Mouse (Mus musculus): ENCODE results near the gene Atp6v0e2. TPM values are rescaled to one million over a fixed set of nuclear protein-coding genes. Genes with fewer than 3 reads are reported as not detected.

The Atp6v0e2 gene
- polyA plus RNA-seq (2014; fragmentation: Illumina TruSeq; extraction: RNeasy Lipid Tissue Mini Kit (QIAGEN cat#74804); ENCODE audit: low read depth, low replicate concordance) = 19.8 TPM

DNA sequence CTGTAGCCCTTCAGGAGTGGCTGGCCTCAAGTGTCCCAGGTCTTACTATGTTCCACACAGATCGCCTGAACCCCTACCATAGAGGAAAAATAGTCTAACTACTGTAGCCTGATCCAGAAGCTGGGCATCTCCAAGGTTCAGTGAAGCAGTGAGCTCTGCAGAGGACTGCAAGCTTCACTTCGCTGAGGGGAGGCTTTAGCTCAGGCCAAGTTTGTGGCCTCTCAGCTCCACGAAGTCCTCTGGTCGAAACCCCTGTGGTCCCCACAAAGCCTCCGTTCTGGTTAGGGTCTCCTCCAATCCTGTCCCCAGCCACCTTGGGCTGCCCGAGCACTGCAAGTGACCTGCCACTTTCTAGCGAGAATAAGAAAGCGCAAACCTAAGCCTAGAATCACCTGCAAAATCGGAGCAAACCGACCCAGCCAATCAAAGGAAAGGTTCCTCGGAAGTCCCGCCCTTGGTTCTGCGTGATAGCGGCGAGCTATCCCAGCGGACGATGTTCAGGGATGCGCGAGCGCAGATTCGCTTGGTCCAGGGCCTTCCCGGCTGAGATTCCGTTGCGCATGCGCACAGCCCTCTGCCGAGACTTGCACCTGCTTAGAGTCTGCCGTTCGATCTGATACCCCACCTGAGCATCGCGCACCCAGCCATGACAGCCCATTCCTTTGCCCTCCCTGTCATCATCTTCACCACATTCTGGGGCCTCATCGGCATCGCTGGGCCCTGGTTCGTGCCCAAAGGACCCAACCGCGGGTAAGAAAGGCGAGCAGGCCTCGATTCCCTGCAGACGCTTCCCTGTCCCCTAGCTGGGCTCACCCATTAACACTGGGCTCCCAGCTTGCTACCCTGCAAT, at the start of gene Atp6v0e2:
Atp6v0e2 (plus strand) TSS at position 511 of the 850 bp plus-strand sequence.

DNA sequence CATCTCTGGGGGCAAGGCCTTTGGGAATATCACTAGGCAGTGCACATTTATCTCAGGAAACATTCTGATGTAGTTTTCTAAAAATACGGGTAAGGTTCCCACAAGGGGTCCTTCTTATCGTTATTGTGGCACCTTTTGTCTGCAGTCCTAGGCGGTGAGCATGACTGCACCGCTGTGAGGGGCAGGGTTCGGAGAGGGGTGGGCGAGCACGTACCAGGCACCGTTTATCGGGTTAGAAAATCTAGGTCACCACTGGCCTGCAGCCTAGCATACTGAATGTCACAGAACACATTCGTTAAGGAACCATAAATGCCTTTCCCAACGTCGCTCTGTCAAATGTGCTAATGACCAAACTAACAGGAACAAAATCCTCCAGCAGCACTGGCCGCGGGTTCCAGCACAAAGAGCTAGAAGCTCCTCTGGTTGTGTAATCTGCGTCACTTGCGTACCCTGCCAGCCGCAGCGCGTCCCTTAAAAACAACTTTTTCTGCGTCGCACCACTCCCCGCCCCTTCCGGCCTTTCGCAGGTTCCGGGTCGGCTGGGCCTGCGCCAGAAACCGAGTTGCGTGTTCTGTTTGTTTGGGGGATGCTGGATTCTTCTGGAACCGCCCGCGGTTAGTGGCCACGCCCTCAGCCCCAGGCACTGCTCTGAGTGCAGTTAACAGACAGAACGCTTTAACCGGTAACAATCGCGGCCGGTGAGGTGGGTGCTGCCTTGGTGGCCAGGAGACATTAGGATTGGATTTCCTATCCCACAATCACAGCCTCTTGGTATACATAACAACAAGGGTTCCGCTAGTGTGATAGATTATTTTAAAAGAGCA, 17.1 kb downstream of the Atp6v0e2 start, which contains the start of gene Lrrc61:
Lrrc61 (plus strand) TSS at position 517 of the 824 bp plus-strand sequence.

DNA sequence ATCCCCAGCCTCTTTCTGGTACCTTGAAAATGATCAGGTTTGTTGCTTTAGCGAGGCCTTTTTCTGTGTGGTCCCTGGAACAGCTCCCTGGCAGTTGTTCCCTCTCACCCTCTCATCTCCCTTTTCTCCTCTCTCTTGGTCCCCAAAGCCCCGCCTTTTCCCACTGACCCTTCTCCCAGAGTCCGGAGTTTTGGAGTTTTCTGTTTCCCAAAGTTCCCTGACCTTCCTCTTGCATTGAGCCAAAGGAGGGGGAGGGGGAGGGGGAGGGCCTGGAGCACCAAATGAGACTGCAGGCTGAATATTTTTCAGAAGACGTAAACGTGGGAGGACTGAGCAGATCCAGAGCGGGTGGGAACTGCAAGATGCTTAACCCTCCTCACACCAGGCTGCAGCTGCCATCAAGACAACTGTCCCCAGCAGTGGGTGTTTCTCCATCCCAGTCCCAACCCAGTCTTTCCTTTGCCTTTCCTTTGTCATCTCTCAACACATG, 35.2 kb downstream of the Atp6v0e2 start, which contains the start of gene Rarres2:
Rarres2 (minus strand) TSS at position 218 of the 490 bp plus-strand sequence.

DNA sequence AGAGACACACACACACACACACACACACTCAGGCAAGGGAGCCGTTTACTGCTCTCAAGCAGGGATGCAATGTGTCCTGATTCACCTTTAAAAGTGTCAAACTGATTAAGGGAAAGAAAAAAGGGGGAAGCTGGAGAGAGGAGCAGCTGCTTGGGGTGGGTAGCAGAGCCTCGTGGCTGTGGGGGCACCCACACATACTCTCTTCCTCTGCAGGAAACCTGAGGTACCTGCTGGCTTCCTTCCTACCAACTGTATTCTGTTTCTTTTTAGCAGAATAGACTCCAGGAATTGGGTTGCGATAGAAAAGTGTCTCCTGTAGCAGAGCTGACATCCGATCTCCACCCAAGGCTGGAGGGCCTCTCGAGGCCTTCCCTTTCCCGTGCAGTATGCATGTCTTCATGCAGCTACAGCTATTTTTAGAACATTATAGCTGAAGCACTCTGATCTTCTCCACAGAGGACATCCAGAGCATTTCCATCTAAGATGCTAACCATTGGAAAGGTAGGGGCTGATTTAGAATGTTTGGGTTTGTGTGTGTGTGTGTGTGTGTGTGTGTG, 51.9 kb downstream of the Atp6v0e2 start, which contains the start of gene Gm45021:
Gm45021 (plus strand) TSS at position 417 of the 557 bp plus-strand sequence.

Other genes with a start within 250 kb of the Atp6v0e2 start
- 7.4 TPM for gene Krba1, start 142.0 kb upstream of the Atp6v0e2 start, polyA plus RNA-seq (2014; fragmentation: Illumina TruSeq; extraction: RNeasy Lipid Tissue Mini Kit (QIAGEN cat#74804); ENCODE audit: low read depth, low replicate concordance)
- gene Zfp467, start 91.8 kb upstream of the Atp6v0e2 start, polyA plus RNA-seq (2014; fragmentation: Illumina TruSeq; extraction: RNeasy Lipid Tissue Mini Kit (QIAGEN cat#74804); ENCODE audit: low read depth, low replicate concordance) = 31.4 TPM
- gene Sspo, start 89.4 kb upstream of the Atp6v0e2 start, polyA plus RNA-seq (2014; fragmentation: Illumina TruSeq; extraction: RNeasy Lipid Tissue Mini Kit (QIAGEN cat#74804); ENCODE audit: low read depth, low replicate concordance) = not detected
- gene Lrrc61, start 17.2 kb downstream of the Atp6v0e2 start, polyA plus RNA-seq (2014; fragmentation: Illumina TruSeq; extraction: RNeasy Lipid Tissue Mini Kit (QIAGEN cat#74804); ENCODE audit: low read depth, low replicate concordance) = 2.8 TPM
- gene Rarres2, start 35.2 kb downstream of the Atp6v0e2 start, polyA plus RNA-seq (2014; fragmentation: Illumina TruSeq; extraction: RNeasy Lipid Tissue Mini Kit (QIAGEN cat#74804); ENCODE audit: low read depth, low replicate concordance) = 12.2 TPM
- not detected for gene Gm45021, start 52.0 kb downstream of the Atp6v0e2 start, polyA plus RNA-seq (2014; fragmentation: Illumina TruSeq; extraction: RNeasy Lipid Tissue Mini Kit (QIAGEN cat#74804); ENCODE audit: low read depth, low replicate concordance)
- 6.3 TPM for gene Repin1, start 56.3 kb downstream of the Atp6v0e2 start, polyA plus RNA-seq (2014; fragmentation: Illumina TruSeq; extraction: RNeasy Lipid Tissue Mini Kit (QIAGEN cat#74804); ENCODE audit: low read depth, low replicate concordance)
- gene Gm44965, start 56.3 kb downstream of the Atp6v0e2 start, polyA plus RNA-seq (2014; fragmentation: Illumina TruSeq; extraction: RNeasy Lipid Tissue Mini Kit (QIAGEN cat#74804); ENCODE audit: low read depth, low replicate concordance) = not detected
- gene Zfp775, start 64.4 kb downstream of the Atp6v0e2 start, polyA plus RNA-seq (2014; fragmentation: Illumina TruSeq; extraction: RNeasy Lipid Tissue Mini Kit (QIAGEN cat#74804); ENCODE audit: low read depth, low replicate concordance) = 0.63 TPM
- 6.2 TPM for gene AI854703, start 89.1 kb downstream of the Atp6v0e2 start, polyA plus RNA-seq (2014; fragmentation: Illumina TruSeq; extraction: RNeasy Lipid Tissue Mini Kit (QIAGEN cat#74804); ENCODE audit: low read depth, low replicate concordance)
- 24.3 TPM for gene Gimap8, start 109.6 kb downstream of the Atp6v0e2 start, polyA plus RNA-seq (2014; fragmentation: Illumina TruSeq; extraction: RNeasy Lipid Tissue Mini Kit (QIAGEN cat#74804); ENCODE audit: low read depth, low replicate concordance)
- 22.6 TPM for gene Gimap9, start 138.5 kb downstream of the Atp6v0e2 start, polyA plus RNA-seq (2014; fragmentation: Illumina TruSeq; extraction: RNeasy Lipid Tissue Mini Kit (QIAGEN cat#74804); ENCODE audit: low read depth, low replicate concordance)
- 56.2 TPM for gene Gimap4, start 146.9 kb downstream of the Atp6v0e2 start, polyA plus RNA-seq (2014; fragmentation: Illumina TruSeq; extraction: RNeasy Lipid Tissue Mini Kit (QIAGEN cat#74804); ENCODE audit: low read depth, low replicate concordance)
- gene Gimap6, start 170.6 kb downstream of the Atp6v0e2 start, polyA plus RNA-seq (2014; fragmentation: Illumina TruSeq; extraction: RNeasy Lipid Tissue Mini Kit (QIAGEN cat#74804); ENCODE audit: low read depth, low replicate concordance) = 32.7 TPM
- gene Gm28053, start 181.0 kb downstream of the Atp6v0e2 start, polyA plus RNA-seq (2014; fragmentation: Illumina TruSeq; extraction: RNeasy Lipid Tissue Mini Kit (QIAGEN cat#74804); ENCODE audit: low read depth, low replicate concordance) = 2.7 TPM
- gene Gimap7, start 181.0 kb downstream of the Atp6v0e2 start, polyA plus RNA-seq (2014; fragmentation: Illumina TruSeq; extraction: RNeasy Lipid Tissue Mini Kit (QIAGEN cat#74804); ENCODE audit: low read depth, low replicate concordance) = 3.7 TPM
- 3.7 TPM for gene Gimap1, start 201.4 kb downstream of the Atp6v0e2 start, polyA plus RNA-seq (2014; fragmentation: Illumina TruSeq; extraction: RNeasy Lipid Tissue Mini Kit (QIAGEN cat#74804); ENCODE audit: low read depth, low replicate concordance)
- gene Gimap5, start 208.6 kb downstream of the Atp6v0e2 start, polyA plus RNA-seq (2014; fragmentation: Illumina TruSeq; extraction: RNeasy Lipid Tissue Mini Kit (QIAGEN cat#74804); ENCODE audit: low read depth, low replicate concordance) = 2.6 TPM
- gene Gimap3, start 233.2 kb downstream of the Atp6v0e2 start, polyA plus RNA-seq (2014; fragmentation: Illumina TruSeq; extraction: RNeasy Lipid Tissue Mini Kit (QIAGEN cat#74804); ENCODE audit: low read depth, low replicate concordance) = 7.1 TPM

All from sigmoid colon, adult 10 weeks (tissue).